Mouse (Mus musculus): Measurements from ENCODE around the gene Dnah17. TPM values are rescaled to one million over a fixed set of nuclear protein-coding genes. Genes with fewer than 3 reads are reported as not detected.

Dnah17 gene
- total and polyA plus RNA-seq, 2 experiments, result under 0.01 TPM

DNA sequence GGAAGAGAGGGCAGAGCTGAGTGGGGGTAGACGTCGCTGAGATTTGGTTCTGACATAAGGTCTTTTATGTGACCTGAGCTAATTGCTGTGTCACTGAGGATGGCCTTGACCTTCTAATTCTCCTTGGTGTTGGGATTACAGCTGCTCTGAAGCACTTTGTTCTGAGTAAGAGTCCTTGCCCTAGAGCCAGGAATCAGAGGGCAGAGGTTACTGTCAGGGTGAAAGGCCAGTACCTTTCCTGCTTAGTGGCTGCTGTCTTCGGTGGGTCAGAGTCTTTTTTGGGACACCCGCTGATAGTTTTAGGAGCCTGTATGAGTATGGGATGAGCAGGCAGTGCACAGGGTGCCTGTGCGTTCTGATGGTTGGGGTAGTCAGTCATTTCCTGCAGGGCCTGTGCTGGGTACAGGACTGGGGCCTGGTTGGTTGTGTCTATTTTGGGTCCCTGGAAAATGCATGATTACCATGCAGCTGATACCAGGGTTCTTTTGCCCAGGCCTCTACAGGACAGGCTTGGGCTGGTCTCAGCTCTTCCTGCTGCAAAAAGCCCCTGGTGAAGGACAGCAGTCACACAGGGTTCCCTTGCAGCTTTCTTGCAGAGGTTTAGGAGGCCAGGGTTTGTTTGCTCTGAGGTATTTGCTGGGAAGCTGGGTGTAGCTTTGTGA is 122.2 kb downstream of the Dnah17 start:
- Histone ChIP-seq H3K27me3 (ENCODE audit: control insufficient read depth, insufficient read depth, low read length) (no peaks in the 10 kb centered on the region), H3K27ac (replicated peaks; ENCODE audit: insufficient read depth, low read depth, low read length) (no peak overlapping the region), H3K4me3 (ENCODE audit: insufficient read depth, low read depth, low read length) (no peak overlapping the region), H3K9ac (ENCODE audit: low read depth, low read length) (no peak overlapping the region), H3K4me1 (ENCODE audit: control insufficient read depth, insufficient read depth, low read length) (peaks cover 11% of the 10 kb centered on the region), H3K79me2 (ENCODE audit: control insufficient read depth, insufficient read depth, low read length) (peaks cover 28% of the 10 kb centered on the region), H3K36me3 (ENCODE audit: control insufficient read depth, insufficient read depth, low read length) (no peaks in the 10 kb centered on the region)
- TF ChIP-seq POLR2A (IDR thresholded peaks at IDR 0.05; ENCODE audit: extremely low read depth, insufficient read depth, low read length) (no peak), CTCF (IDR thresholded peaks at IDR 0.05; ENCODE audit: low read depth, low read length) (no peak)
- WGBS, result 46% methylated on average over 5 of the region's 5 CpGs
- peak; percentile 61 for DNase-seq (ENCODE audit: extremely low read depth, low read depth, low spot score)

- no peak overlapping the region for H3K27ac ChIP-seq (replicated peaks; ENCODE audit: insufficient read depth, low read depth, low read length)
- H3K9ac ChIP-seq (ENCODE audit: low read depth, low read length), result no peak overlapping the region
- WGBS, result 65% methylated on average over 8 of the region's 8 CpGs
- H3K4me3 ChIP-seq (ENCODE audit: insufficient read depth, low read depth, low read length), result no peak overlapping the region
- H3K27me3 ChIP-seq (ENCODE audit: control insufficient read depth, insufficient read depth, low read length), result no peaks in the 10 kb centered on the region
- peaks cover 28% of the 10 kb centered on the region for H3K79me2 ChIP-seq (ENCODE audit: control insufficient read depth, insufficient read depth, low read length)
- DNase-seq (ENCODE audit: extremely low read depth, low read depth, low spot score), result no peak
- no peak for TF ChIP-seq CTCF (IDR thresholded peaks at IDR 0.05; ENCODE audit: low read depth, low read length)
- TF ChIP-seq POLR2A (IDR thresholded peaks at IDR 0.05; ENCODE audit: extremely low read depth, insufficient read depth, low read length), result no peak
- H3K36me3 ChIP-seq (ENCODE audit: control insufficient read depth, insufficient read depth, low read length), result no peaks in the 10 kb centered on the region
- peaks cover 11% of the 10 kb centered on the region for H3K4me1 ChIP-seq (ENCODE audit: control insufficient read depth, insufficient read depth, low read length)
These were observed 122.8 kb downstream of the Dnah17 start for GRCm38 (mm10) chr11:118007460-118008143.

- DNase-seq (ENCODE audit: extremely low read depth, low read depth, low spot score), result no peak
- Histone ChIP-seq H3K27me3 (ENCODE audit: control insufficient read depth, insufficient read depth, low read length) (no peaks in the 10 kb centered on the region), H3K27ac (replicated peaks; ENCODE audit: insufficient read depth, low read depth, low read length) (no peak overlapping the region), H3K79me2 (ENCODE audit: control insufficient read depth, insufficient read depth, low read length) (peaks cover 33% of the 10 kb centered on the region), H3K9ac (ENCODE audit: low read depth, low read length) (no peak overlapping the region), H3K36me3 (ENCODE audit: control insufficient read depth, insufficient read depth, low read length) (peaks cover 10% of the 10 kb centered on the region; the same call in 1 of the 2 replicates), H3K4me3 (ENCODE audit: insufficient read depth, low read depth, low read length) (no peak overlapping the region), H3K4me1 (ENCODE audit: control insufficient read depth, insufficient read depth, low read length) (peaks cover 11% of the 10 kb centered on the region)
- TF ChIP-seq CTCF (IDR thresholded peaks at IDR 0.05; ENCODE audit: low read depth, low read length) (no peak), POLR2A (IDR thresholded peaks at IDR 0.05; ENCODE audit: extremely low read depth, insufficient read depth, low read length) (no peak)
- WGBS, result 81% methylated on average over 5 of the region's 5 CpGs
These were observed 126.2 kb downstream of the Dnah17 start for GRCm38 (mm10) chr11:118004217-118004616.

- H3K36me3 ChIP-seq (ENCODE audit: control insufficient read depth, insufficient read depth, low read length), result peaks cover 10% of the 10 kb centered on the region; the same call in 1 of the 2 replicates
These were observed 126.7 kb downstream of the Dnah17 start for GRCm38 (mm10) chr11:118003718-118004117.

DNA sequence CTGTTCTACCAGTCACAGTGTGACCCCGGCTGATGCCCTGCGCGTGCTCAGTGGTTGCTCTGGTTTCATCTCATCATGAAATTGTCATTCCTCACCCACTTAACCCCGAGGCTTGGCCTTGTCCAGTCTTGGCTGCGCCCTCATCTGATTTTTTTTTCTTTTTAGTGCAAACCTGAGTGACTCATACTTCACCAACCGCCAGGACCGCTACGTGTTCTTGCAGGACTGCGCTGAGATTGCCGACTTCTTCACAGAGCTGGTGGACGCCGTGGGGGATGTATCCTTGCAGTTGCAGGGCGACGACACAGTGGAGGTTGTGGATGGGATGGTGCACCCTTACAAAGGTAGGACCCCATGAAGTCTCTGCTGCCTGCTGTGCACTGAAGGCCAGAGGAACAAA is 127.3 kb downstream of the Dnah17 start:
- DNase-seq (ENCODE audit: extremely low read depth, low read depth, low spot score), result no peak
- 95% methylated on average over 14 of the region's 14 CpGs for WGBS
- H3K4me1 ChIP-seq (ENCODE audit: control insufficient read depth, insufficient read depth, low read length), result peaks cover 9% of the 10 kb centered on the region
- no peak overlapping the region for H3K4me3 ChIP-seq (ENCODE audit: insufficient read depth, low read depth, low read length)
- no peak overlapping the region for H3K9ac ChIP-seq (ENCODE audit: low read depth, low read length)
- H3K27me3 ChIP-seq (ENCODE audit: control insufficient read depth, insufficient read depth, low read length), result no peaks in the 10 kb centered on the region
- no peak overlapping the region for H3K27ac ChIP-seq (replicated peaks; ENCODE audit: insufficient read depth, low read depth, low read length)
- peaks cover 30% of the 10 kb centered on the region for H3K79me2 ChIP-seq (ENCODE audit: control insufficient read depth, insufficient read depth, low read length)
- H3K36me3 ChIP-seq (ENCODE audit: control insufficient read depth, insufficient read depth, low read length), result peaks cover 10% of the 10 kb centered on the region; the same call in 1 of the 2 replicates
- TF ChIP-seq CTCF (IDR thresholded peaks at IDR 0.05; ENCODE audit: low read depth, low read length) (no peak), POLR2A (IDR thresholded peaks at IDR 0.05; ENCODE audit: extremely low read depth, insufficient read depth, low read length) (no peak)

More at GRCm38 (mm10) chr11:118003718-118004117, 126.7 kb downstream of the Dnah17 start:
- Histone ChIP-seq H3K9ac (ENCODE audit: low read depth, low read length) (no peak overlapping the region), H3K79me2 (ENCODE audit: control insufficient read depth, insufficient read depth, low read length) (peaks cover 32% of the 10 kb centered on the region), H3K27me3 (ENCODE audit: control insufficient read depth, insufficient read depth, low read length) (no peaks in the 10 kb centered on the region), H3K4me3 (ENCODE audit: insufficient read depth, low read depth, low read length) (no peak overlapping the region), H3K27ac (replicated peaks; ENCODE audit: insufficient read depth, low read depth, low read length) (no peak overlapping the region), H3K4me1 (ENCODE audit: control insufficient read depth, insufficient read depth, low read length) (peaks cover 11% of the 10 kb centered on the region)
- no peak for DNase-seq (ENCODE audit: extremely low read depth, low read depth, low spot score)
- WGBS, result 74% methylated on average over 5 of the region's 5 CpGs
- TF ChIP-seq CTCF (IDR thresholded peaks at IDR 0.05; ENCODE audit: low read depth, low read length) (no peak), POLR2A (IDR thresholded peaks at IDR 0.05; ENCODE audit: extremely low read depth, insufficient read depth, low read length) (no peak)
